Mouse (Mus musculus): ENCODE measurements around the gene Gm17555.
"Not testable (repeated sequence)": the region's sequence is repeated elsewhere in the genome, so short reads cannot be mapped to it uniquely, and the experiment has no call there.

The Gm17555 gene

GRCm38 (mm10) chr2:126214800-126215199 lies at the start of gene Gm17555:
Gm17555 (plus strand) TSS chr2:126215100.
- DNase-seq (ENCODE audit: low read depth), result not testable (repeated sequence)

GRCm38 (mm10) chr2:126165277-126166018 lies 49.5 kb upstream of the Gm17555 start:
- DNase-seq (ENCODE audit: low read depth), result peak; percentile 10

DNA sequence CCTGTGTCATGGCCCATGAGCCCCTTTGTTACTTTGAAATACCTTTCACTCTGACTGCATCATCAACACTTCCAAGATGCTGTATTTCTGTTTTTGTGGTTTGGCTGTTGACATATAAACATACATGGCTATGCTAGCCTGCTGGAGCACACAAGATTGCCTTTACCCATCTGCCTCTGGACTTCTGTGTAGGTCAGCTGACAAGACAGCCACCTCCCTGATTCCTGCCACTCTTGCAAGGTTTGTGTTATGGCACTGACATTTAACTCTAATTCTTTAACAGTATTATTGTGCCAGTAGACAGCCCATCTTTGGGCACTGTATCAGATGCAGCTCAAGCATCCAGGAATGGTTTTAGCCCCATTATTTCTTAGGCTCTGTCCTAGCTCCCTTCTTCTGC lies 48.6 kb upstream of the Gm17555 start:
- no peak for DNase-seq (ENCODE audit: low read depth)

GRCm38 (mm10) chr2:126166848-126167617 lies 47.9 kb upstream of the Gm17555 start:
- DNase-seq (ENCODE audit: low read depth), result no peak

GRCm38 (mm10) chr2:126171427-126171826 lies 43.5 kb upstream of the Gm17555 start:
- no peak for DNase-seq (ENCODE audit: low read depth)

- no peak for DNase-seq (ENCODE audit: low read depth)
Measured at GRCm38 (mm10) chr2:126191306-126191705, 23.6 kb upstream of the Gm17555 start.

DNA sequence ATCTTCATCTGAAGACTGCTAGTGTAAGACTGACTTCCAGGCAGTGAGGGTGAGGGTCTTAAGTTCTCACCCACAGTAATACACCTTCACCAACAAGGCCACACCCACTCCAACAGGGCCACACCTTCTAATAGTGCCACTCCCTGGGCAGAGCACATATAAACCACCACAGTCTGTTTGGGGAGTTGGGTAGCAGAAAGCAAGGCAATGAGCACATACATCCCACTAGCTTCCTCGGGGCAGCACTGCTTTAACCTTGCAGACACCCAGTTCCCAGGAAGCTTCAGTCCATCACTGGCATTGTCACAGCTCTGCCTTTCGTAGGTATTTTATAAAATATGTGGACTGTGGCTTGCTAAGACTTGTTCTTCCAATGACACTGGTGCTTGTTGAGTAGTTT lies 22.8 kb upstream of the Gm17555 start:
- no peak for DNase-seq (ENCODE audit: low read depth)

- no peak for DNase-seq (ENCODE audit: low read depth)
Measured at GRCm38 (mm10) chr2:126195631-126196356, 19.1 kb upstream of the Gm17555 start.

- no peak for DNase-seq (ENCODE audit: low read depth)
Measured at GRCm38 (mm10) chr2:126198971-126199370, 15.9 kb upstream of the Gm17555 start.

GRCm38 (mm10) chr2:126211011-126211680 lies 3.8 kb upstream of the Gm17555 start:
- DNase-seq (ENCODE audit: low read depth), result no peak

GRCm38 (mm10) chr2:126227581-126227980 lies 12.7 kb downstream of the Gm17555 start:
- DNase-seq (ENCODE audit: low read depth), result no peak

GRCm38 (mm10) chr2:126231731-126232130 lies 16.8 kb downstream of the Gm17555 start:
- DNase-seq (ENCODE audit: low read depth), result no peak

GRCm38 (mm10) chr2:126236905-126237304 lies 22.0 kb downstream of the Gm17555 start:
- DNase-seq (ENCODE audit: low read depth), result no peak

DNA sequence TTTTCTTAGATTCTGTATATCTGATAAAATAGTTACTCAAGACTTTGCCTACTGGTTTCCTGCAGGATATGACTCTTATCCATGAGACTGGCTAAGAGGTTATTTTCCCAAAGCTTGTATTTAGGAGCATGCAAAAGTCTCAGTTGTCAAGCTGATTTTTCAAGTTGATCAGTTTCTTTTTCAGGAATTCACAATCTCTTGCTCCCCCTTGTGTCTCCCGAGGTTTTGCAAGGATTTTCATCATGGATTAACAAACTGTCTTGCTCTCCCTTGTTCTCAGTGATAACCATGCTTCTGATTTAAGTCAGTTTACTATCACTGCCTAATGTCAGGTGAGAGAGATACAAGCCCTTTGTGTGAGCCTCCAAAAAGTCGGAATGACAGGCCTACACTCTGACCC lies 30.5 kb downstream of the Gm17555 start:
- no peak for DNase-seq (ENCODE audit: low read depth)

DNA sequence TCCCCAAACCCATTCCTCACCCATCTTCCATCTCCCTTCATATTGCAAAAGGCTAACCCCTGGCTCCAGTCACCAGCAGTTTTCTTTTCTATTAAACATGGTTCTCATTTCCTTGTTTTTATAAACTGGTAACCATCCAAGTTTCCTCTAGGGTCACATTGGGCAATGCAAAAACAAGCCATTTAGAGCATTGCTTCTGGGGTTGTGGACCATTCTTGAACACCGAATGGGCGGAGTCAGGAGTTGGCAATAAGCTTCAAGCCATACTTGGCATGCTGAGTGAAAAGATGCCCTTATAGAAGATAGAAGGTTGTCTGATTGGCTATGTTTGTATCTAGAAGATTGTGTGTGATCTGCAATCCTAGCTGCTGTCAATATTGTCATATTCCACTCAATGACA lies 33.6 kb downstream of the Gm17555 start:
- DNase-seq (ENCODE audit: low read depth), result no peak

GRCm38 (mm10) chr2:126252211-126252610 lies 37.3 kb downstream of the Gm17555 start:
- DNase-seq (ENCODE audit: low read depth), result no peak
